ENCODE assay signal across 24 mouse cellular contexts in the genomic region with DNA sequence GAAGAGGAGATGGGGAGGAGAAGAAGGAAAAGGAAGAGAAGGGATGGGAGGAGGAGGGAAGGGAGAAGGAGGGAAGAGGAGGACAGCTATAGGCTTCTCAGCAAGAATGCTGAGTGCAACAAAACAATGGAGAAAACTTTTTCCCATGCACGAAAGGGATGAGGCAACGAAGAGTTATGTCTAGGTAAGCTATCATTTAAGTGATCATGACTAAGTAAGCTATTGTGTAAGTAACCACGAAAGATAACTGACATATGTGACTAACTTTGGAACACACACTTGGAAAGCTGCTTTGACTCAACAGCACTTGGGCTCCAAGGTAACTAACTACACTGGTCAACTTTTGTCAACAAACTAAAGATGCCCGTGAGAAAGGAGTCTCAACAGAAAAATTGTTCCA. TPM values are rescaled to one million over a fixed set of nuclear protein-coding genes. Genes with fewer than 3 reads are reported as not detected.
DNase-seq lines count a peak whose midpoint lies in the region; ATAC-seq and TF ChIP-seq lines count a peak whose summit lies in the region.
"Had no signal": no experiment of that assay in that cellular context is flagged by ENCODE, and none has a peak within 500 bp of the region (broad histone marks: within the 10 kb centered on the region; RNA-seq: fewer than 3 reads in every experiment).

No protein-coding gene starts in this region.

- H3K4me3 ChIP-seq in midbrain, embryonic 15.5 days = no peak overlapping the region
- H3K4me3 ChIP-seq: embryonic facial prominence, embryonic 13.5 days; embryonic facial prominence, embryonic 15.5 days; forebrain, embryonic 13.5 days; forebrain, embryonic 15.5 days had no signal

- no peak overlapping the region for H3K27ac ChIP-seq in midbrain, embryonic 15.5 days
- H3K27ac ChIP-seq: embryonic facial prominence, embryonic 15.5 days; forebrain, embryonic 13.5 days; forebrain, embryonic 15.5 days had no signal

- DNase-seq in 3T3-L1 (ENCODE audit: low read depth, low spot score) (peak; percentile 76), 416B (ENCODE audit: low read depth) (peak; percentile 20), Patski (ENCODE audit: low read depth, low spot score) (no peak)
- no peak for DNase-seq in frontal cortex, postnatal 10 days (ENCODE audit: low spot score in 2 of 2)
- no peak for DNase-seq in neural tube, embryonic 10.5 days (ENCODE audit: extremely low spot score, low spot score)
- DNase-seq in right cerebral cortex, postnatal 14 days = no peak
- DNase-seq: adrenal gland, postnatal 10 days; adrenal gland, postnatal 25 days; cerebellum, adult 11-12 months; cerebellum, adult 2 months; cerebellum, adult 9-10 months; cerebellum, postnatal 14 days; cerebellum, postnatal 36 days; embryo, embryonic 11 days; forebrain, postnatal 0 days had no signal

- POLR2A ChIA-PET in Patski (lab: Charles Lee) = no interaction called here

- TF ChIP-seq CTCF in Patski (IDR thresholded peaks at IDR 0.05) = no peak

- 94% methylated on average over 4 of the region's 4 CpGs for WGBS in midbrain, embryonic 15.5 days

- no peak overlapping the region for H3K4me2 ChIP-seq in midbrain, embryonic 15.5 days
- H3K4me2 ChIP-seq: embryonic facial prominence, embryonic 13.5 days; embryonic facial prominence, embryonic 15.5 days; forebrain, embryonic 13.5 days; forebrain, embryonic 15.5 days had no signal

- 0 out of 2 replicates have a peak, but pooled peaks cover 5% of the 10 kb centered on the region for H3K4me1 ChIP-seq in midbrain, embryonic 15.5 days

- in situ Hi-C loops in Patski (cut with MboI; ENCODE audit: low pct_unique_long_range_greater_than_20kb) = no loop called here

- H3K36me3 ChIP-seq in midbrain, embryonic 15.5 days (replicated peaks) = no peaks in the 10 kb centered on the region
- H3K36me3 ChIP-seq: embryonic facial prominence, embryonic 13.5 days; embryonic facial prominence, embryonic 15.5 days; forebrain, embryonic 15.5 days; G1E had no signal

- CTCF ChIA-PET in Patski (lab: Charles Lee) = no interaction called here

- H3K9ac ChIP-seq in midbrain, embryonic 15.5 days = no peak overlapping the region
- H3K9ac ChIP-seq: embryonic facial prominence, embryonic 13.5 days; embryonic facial prominence, embryonic 15.5 days; forebrain, embryonic 13.5 days; forebrain, embryonic 15.5 days; forebrain, postnatal 0 days had no signal

- H3K27me3 ChIP-seq in Patski = no peaks in the 10 kb centered on the region
- no peaks in the 10 kb centered on the region for H3K27me3 ChIP-seq in midbrain, embryonic 15.5 days (replicated peaks)
- H3K27me3 ChIP-seq: CH12.LX; embryonic facial prominence, embryonic 13.5 days; embryonic facial prominence, embryonic 15.5 days; forebrain, embryonic 13.5 days; forebrain, embryonic 15.5 days had no signal

- ATAC-seq in Patski = peak; percentile 69
- ATAC-seq in granulocyte monocyte progenitor cell, adult 5-6 weeks (replicated peaks; ENCODE audit: poor library complexity, severe bottlenecking) = peak; percentile 70
- ATAC-seq in midbrain, embryonic 15.5 days (replicated peaks) = no peak
- ATAC-seq: CD4-positive, CD25-positive, alpha-beta regulatory T cell, adult 4 months; forebrain, embryonic 13.5 days; forebrain, embryonic 15.5 days; forebrain, postnatal 0 days had no signal

- no peaks in the 10 kb centered on the region for H3K9me3 ChIP-seq in midbrain, embryonic 15.5 days
- H3K9me3 ChIP-seq: embryonic facial prominence, embryonic 13.5 days; embryonic facial prominence, embryonic 15.5 days; forebrain, embryonic 13.5 days; forebrain, embryonic 15.5 days; G1E had no signal

RNA-seq across cellular contexts. Expression of gene Fstl1, which starts 50.9 kb away (rescaled TPM):
- polyA plus RNA-seq in Patski (2021) = 283 TPM
- 2.7 TPM in 1 of 2 replicates, not detected in the other for total RNA-seq in granulocyte monocyte progenitor cell, adult 5-6 weeks (2014; fragmentation: Nextera tagmentation)
- total RNA-seq in granulocyte monocyte progenitor cell, adult 5-6 weeks (2017) = 0.56 TPM in 1 of 2 replicates, not detected in the other
- polyA plus RNA-seq in midbrain, embryonic 15.5 days (2015; fragmentation: Nextera tagmentation; extraction: Ambion mirVana) = 85.4 and 85.6 TPM in 2 replicates

Comparison
In these comparisons a context has a peak if more than half of its experiments do, and no peak if none do; other contexts are left out.
1. DNase-seq: peak in 3T3-L1 (single experiment) and 416B (single experiment); none in Patski (single experiment), frontal cortex, postnatal 10 days (0 of 2), neural tube, embryonic 10.5 days (single experiment) and right cerebral cortex, postnatal 14 days (single experiment).